Mouse (Mus musculus) limb, embryonic 12.5 days (tissue): ENCODE measurements around the gene Olfr104-ps. TPM values are rescaled to one million over a fixed set of nuclear protein-coding genes. Genes with fewer than 3 reads are reported as not detected.

Source experiments
- ATAC-seq: fragments of 200-750 bp; cut with Nextera tagmentation; 2 replicates; pipeline ENCODE4 v1.8.0; 2017; ENCODE audit warnings: low read depth, moderate TSS enrichment; ENCODE audit not compliant: insufficient number of reproducible peaks, insufficient read depth, low FRiP score, low TSS enrichment
- H3K27ac ChIP-seq: fragments of 300-500 bp; sonication (generic); 2 replicates; pipeline ENCODE4 v1.5.1; 2016; ENCODE audit warnings: mild to moderate bottlenecking, moderate library complexity
- H3K27me3 ChIP-seq: fragments of 300-500 bp; sonication (generic); 2 replicates; pipeline ENCODE4 v1.6.1; 2016; ENCODE audit warnings: mild to moderate bottlenecking, moderate library complexity
- H3K36me3 ChIP-seq: fragments of 300-500 bp; sonication (generic); 2 replicates; pipeline ENCODE4 v1.6.1; 2016; ENCODE audit warnings: mild to moderate bottlenecking, moderate library complexity
- H3K4me1 ChIP-seq: fragments of 300-500 bp; sonication (generic); replicated peaks from 2 replicates; pipeline ENCODE4 v1.6.1; 2016
- H3K4me2 ChIP-seq: fragments of 300-500 bp; sonication (generic); 2 replicates; pipeline ENCODE4 v1.6.1; 2016; ENCODE audit warnings: mild to moderate bottlenecking, moderate library complexity
- H3K4me3 ChIP-seq: fragments of 300-500 bp; sonication (generic); replicated peaks from 2 replicates; pipeline ENCODE4 v1.5.1; 2016; ENCODE audit warnings: mild to moderate bottlenecking
- H3K9ac ChIP-seq: fragments of 300-500 bp; sonication (generic); replicated peaks from 2 replicates; pipeline ENCODE4 v1.6.1; 2016; ENCODE audit warnings: mild to moderate bottlenecking, moderate library complexity
- H3K9me3 ChIP-seq: fragments of 300-500 bp; sonication (generic); 2 replicates; pipeline ENCODE4 v1.6.1; 2016; ENCODE audit warnings: mild to moderate bottlenecking, moderate library complexity
- WGBS: fragments of 180-500 bp; shearing (Covaris S2); methylation state at CpG from one replicate; pipeline ENCODE4 v1.1.7; 2016; 5-methylcytosine and 5-hydroxymethylcytosine counted together
- polyA plus RNA-seq: library from polyadenylated mRNA; unstranded; fragments of >200 nt; fragmentation: Nextera tagmentation; extraction: Ambion mirVana; gene quantifications from 2 replicates; pipeline ENCODE4 v1.2.1, GENCODE M21; 2016

Gene Olfr104-ps
- polyA plus RNA-seq: not detected in 2 replicates

DNA sequence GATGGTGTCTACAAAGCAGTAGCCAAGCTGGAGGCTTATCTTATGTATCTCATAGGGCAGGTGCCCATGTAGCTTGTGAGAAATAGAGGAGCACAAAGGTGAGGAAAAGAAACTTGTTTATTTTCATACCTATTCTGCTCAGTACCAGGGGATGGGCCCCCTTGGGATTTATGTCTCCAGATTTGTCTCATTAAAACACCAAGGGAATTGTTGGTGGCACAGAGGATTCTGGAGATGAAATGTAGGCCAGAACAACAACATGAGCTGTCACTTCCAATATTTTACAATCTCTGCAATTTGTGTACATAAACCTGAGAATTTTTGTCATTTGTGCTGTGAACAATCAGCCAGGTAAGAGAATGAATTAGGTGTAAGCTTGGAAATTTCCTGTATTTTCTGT, at the start of gene Olfr104-ps:
Olfr104-ps (plus strand) TSS at position 301 of the 400 bp plus-strand sequence.
- no peak for ATAC-seq
- Histone ChIP-seq H3K4me2 (no peak within 1 kb of the TSS), H3K4me3 (no peak within 1 kb of the TSS), H3K27ac (no peak within 1 kb of the TSS), H3K36me3 (no peaks in the 10 kb centered on the region), H3K27me3 (no peaks in the 10 kb centered on the region), H3K9me3 (no peaks in the 10 kb centered on the region), H3K9ac (no peak within 1 kb of the TSS), H3K4me1 (no peaks in the 10 kb centered on the region)

DNA sequence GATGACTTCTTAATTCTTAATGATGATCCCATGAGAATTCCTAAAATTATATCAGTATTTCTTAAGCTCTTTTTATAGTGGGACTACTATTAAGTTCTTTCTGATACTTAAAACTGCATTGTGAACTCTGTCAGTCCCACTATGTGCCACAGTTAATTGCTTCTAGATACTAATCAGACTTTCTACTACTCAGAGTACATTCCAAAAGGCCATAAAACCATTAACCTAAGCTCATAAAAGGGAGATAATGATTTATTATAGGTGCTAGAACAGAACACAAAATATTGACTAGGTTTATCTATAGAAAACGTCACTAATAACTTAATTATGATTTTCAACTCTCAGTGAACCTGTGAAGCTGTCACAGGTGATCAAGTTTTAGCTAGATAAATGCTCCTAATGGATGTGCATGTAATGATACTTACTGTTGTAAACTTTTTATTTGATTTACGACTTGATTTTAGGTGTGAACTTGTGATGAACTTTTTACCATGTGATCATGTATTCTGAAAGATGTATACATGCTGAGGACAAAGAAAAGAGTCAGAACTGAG, 49.2 kb upstream of the Olfr104-ps start:
- Histone ChIP-seq H3K9me3 (no peaks in the 10 kb centered on the region), H3K4me3 (no peak overlapping the region), H3K36me3 (no peaks in the 10 kb centered on the region), H3K27me3 (no peaks in the 10 kb centered on the region), H3K4me2 (no peak overlapping the region), H3K4me1 (no peaks in the 10 kb centered on the region), H3K9ac (no peak overlapping the region), H3K27ac (no peak overlapping the region)
- ATAC-seq: no peak
- 37% methylated on average over 2 of the region's 2 CpGs for WGBS

- Histone ChIP-seq H3K27ac (no peak within 1 kb of the TSS), H3K27me3 (no peaks in the 10 kb centered on the region), H3K4me3 (no peak within 1 kb of the TSS), H3K36me3 (no peaks in the 10 kb centered on the region), H3K4me1 (no peaks in the 10 kb centered on the region), H3K9ac (no peak within 1 kb of the TSS), H3K9me3 (0 out of 2 replicates have a peak, but pooled peaks cover 4% of the 10 kb centered on the region), H3K4me2 (no peak within 1 kb of the TSS)
- ATAC-seq: no peak
These were observed 42.4 kb upstream of the Olfr104-ps start, which contains the start of gene Olfr102 for GRCm38 (mm10) chr17:37316954-37317353. Olfr102 (minus strand) TSS chr17:37317054.

DNA sequence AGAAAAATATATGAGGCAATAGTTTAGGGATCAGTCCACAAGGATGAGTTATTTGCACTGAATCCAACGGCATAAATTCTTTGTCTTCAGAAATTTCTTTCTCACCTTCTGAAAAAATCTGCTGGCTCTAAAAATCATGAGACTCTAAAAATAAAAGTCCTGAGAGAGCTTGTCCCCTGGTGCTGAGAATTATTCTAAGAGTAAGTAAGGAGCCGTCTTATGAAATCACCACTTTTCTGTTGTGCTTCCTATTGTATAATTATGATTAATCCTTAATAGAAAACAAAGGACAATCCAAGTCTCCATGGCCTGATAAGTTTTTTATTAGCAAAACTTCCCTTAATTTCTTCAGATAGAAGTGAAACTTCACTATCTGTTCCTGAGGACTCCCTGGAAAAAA, 19.8 kb upstream of the Olfr104-ps start, which contains the start of gene Olfr103:
Olfr103 (minus strand) TSS at position 101 of the 400 bp plus-strand sequence.
- 0 out of 2 replicates have a peak, but pooled peaks cover 6% of the 10 kb centered on the region for H3K9me3 ChIP-seq
- 90% methylated on average over 2 of the region's 2 CpGs for WGBS
- H3K4me2 ChIP-seq: no peak within 1 kb of the TSS
- H3K36me3 ChIP-seq: no peaks in the 10 kb centered on the region
- H3K27ac ChIP-seq: no peak within 1 kb of the TSS
- H3K4me3 ChIP-seq: no peak within 1 kb of the TSS
- ATAC-seq: no peak
- no peaks in the 10 kb centered on the region for H3K27me3 ChIP-seq
- H3K4me1 ChIP-seq: no peaks in the 10 kb centered on the region
- H3K9ac ChIP-seq: no peak within 1 kb of the TSS

DNA sequence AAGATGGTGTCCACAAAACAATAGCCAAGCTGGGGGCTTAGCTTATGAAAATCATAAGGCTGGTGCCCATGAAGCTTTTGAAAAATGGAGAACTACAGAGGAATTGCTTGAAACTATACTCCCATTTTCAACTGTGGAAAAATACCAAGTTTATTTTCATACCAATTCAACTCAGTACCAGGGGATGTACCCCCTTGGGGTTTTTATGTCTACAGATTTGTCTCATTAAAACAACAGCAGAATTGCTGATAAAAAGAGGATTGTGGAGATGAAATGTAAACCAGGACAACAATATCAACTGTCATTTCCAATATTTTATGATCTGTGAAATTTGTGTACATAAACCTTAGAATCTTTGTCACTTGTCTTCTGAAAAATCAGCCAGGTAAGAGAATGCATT, 19.4 kb downstream of the Olfr104-ps start, which contains the start of gene Olfr105-ps:
Olfr105-ps (plus strand) TSS at position 301 of the 400 bp plus-strand sequence.
- H3K27me3 ChIP-seq: no peaks in the 10 kb centered on the region
- H3K4me1 ChIP-seq: no peaks in the 10 kb centered on the region
- ATAC-seq: no peak
- no peaks in the 10 kb centered on the region for H3K36me3 ChIP-seq
- no peak within 1 kb of the TSS for H3K27ac ChIP-seq
- H3K9me3 ChIP-seq: no peaks in the 10 kb centered on the region
- no peak within 1 kb of the TSS for H3K9ac ChIP-seq
- H3K4me3 ChIP-seq: no peak within 1 kb of the TSS
- no peak within 1 kb of the TSS for H3K4me2 ChIP-seq

- 0 out of 2 replicates have a peak, but pooled peaks cover 4% of the 10 kb centered on the region for H3K9me3 ChIP-seq
- H3K4me2 ChIP-seq: no peak within 1 kb of the TSS
- H3K36me3 ChIP-seq: no peaks in the 10 kb centered on the region
- WGBS: 67% methylated on average over 1 of the region's 1 CpGs
- no peak for ATAC-seq
- H3K4me1 ChIP-seq: no peaks in the 10 kb centered on the region
- no peak within 1 kb of the TSS for H3K9ac ChIP-seq
- H3K27ac ChIP-seq: no peak within 1 kb of the TSS
- no peak within 1 kb of the TSS for H3K4me3 ChIP-seq
- H3K27me3 ChIP-seq: no peaks in the 10 kb centered on the region
These were observed 30.7 kb downstream of the Olfr104-ps start, which contains the start of gene Olfr106-ps for GRCm38 (mm10) chr17:37390093-37390492. Olfr106-ps (plus strand) TSS chr17:37390393.

GRCm38 (mm10) chr17:37398926-37399325, 39.5 kb downstream of the Olfr104-ps start, which contains the start of gene Olfr107:
Olfr107 (plus strand) TSS chr17:37399226.
- Histone ChIP-seq H3K9ac (no peak within 1 kb of the TSS), H3K27ac (no peak within 1 kb of the TSS), H3K9me3 (no peaks in the 10 kb centered on the region), H3K4me2 (no peak within 1 kb of the TSS), H3K27me3 (no peaks in the 10 kb centered on the region), H3K4me1 (no peaks in the 10 kb centered on the region), H3K36me3 (no peaks in the 10 kb centered on the region), H3K4me3 (no peak within 1 kb of the TSS)
- WGBS: 86% methylated on average over 3 of the region's 3 CpGs
- no peak for ATAC-seq

- no peaks in the 10 kb centered on the region for H3K36me3 ChIP-seq
- no peaks in the 10 kb centered on the region for H3K27me3 ChIP-seq
- H3K9me3 ChIP-seq: 0 out of 2 replicates have a peak, but pooled peaks cover 5% of the 10 kb centered on the region
- ATAC-seq: no peak
- H3K4me3 ChIP-seq: no peak overlapping the region
- H3K27ac ChIP-seq: no peak overlapping the region
- no peak overlapping the region for H3K9ac ChIP-seq
- H3K4me1 ChIP-seq: no peaks in the 10 kb centered on the region
- no peak overlapping the region for H3K4me2 ChIP-seq
These were observed 54.0 kb downstream of the Olfr104-ps start for GRCm38 (mm10) chr17:37413380-37413779.

Other genes with a start within 250 kb of the Olfr104-ps start
- not detected in 2 replicates for gene Olfr92, start 239.5 kb upstream of the Olfr104-ps start, polyA plus RNA-seq
- gene Olfr93, start 198.1 kb upstream of the Olfr104-ps start, polyA plus RNA-seq: not detected in 2 replicates
- not detected in 2 replicates for gene Ubd, start 165.7 kb upstream of the Olfr104-ps start, polyA plus RNA-seq
- gene Olfr94, start 158.6 kb upstream of the Olfr104-ps start, polyA plus RNA-seq: not detected in 2 replicates
- gene Olfr95, start 146.5 kb upstream of the Olfr104-ps start, polyA plus RNA-seq: not detected in 2 replicates
- gene Olfr96, start 139.4 kb upstream of the Olfr104-ps start, polyA plus RNA-seq: not detected in 2 replicates
- gene Olfr97, start 122.3 kb upstream of the Olfr104-ps start, polyA plus RNA-seq: not detected in 2 replicates
- not detected in 2 replicates for gene Olfr98, start 95.8 kb upstream of the Olfr104-ps start, polyA plus RNA-seq
- gene H2-M3, start 89.4 kb upstream of the Olfr104-ps start, polyA plus RNA-seq: 1.6 and 1.8 TPM in 2 replicates
- gene Olfr99, start 76.1 kb upstream of the Olfr104-ps start, polyA plus RNA-seq: not detected in 2 replicates
- gene Olfr101, start 55.3 kb upstream of the Olfr104-ps start, polyA plus RNA-seq: not detected in 2 replicates
- not detected in 2 replicates for gene Olfr102, start 42.5 kb upstream of the Olfr104-ps start, polyA plus RNA-seq
- gene Olfr103, start 19.9 kb upstream of the Olfr104-ps start, polyA plus RNA-seq: not detected in 2 replicates
- gene Olfr105-ps, start 19.5 kb downstream of the Olfr104-ps start, polyA plus RNA-seq: not detected in 2 replicates
- gene Olfr106-ps, start 30.8 kb downstream of the Olfr104-ps start, polyA plus RNA-seq: not detected in 2 replicates
- gene Olfr107, start 39.6 kb downstream of the Olfr104-ps start, polyA plus RNA-seq: not detected in 2 replicates
- gene Olfr108, start 85.9 kb downstream of the Olfr104-ps start, polyA plus RNA-seq: not detected in 2 replicates
- gene Olfr109, start 99.3 kb downstream of the Olfr104-ps start, polyA plus RNA-seq: not detected in 2 replicates
- not detected in 2 replicates for gene H2-M2, start 124.0 kb downstream of the Olfr104-ps start, polyA plus RNA-seq
- not detected in 2 replicates for gene Olfr110, start 132.9 kb downstream of the Olfr104-ps start, polyA plus RNA-seq
- not detected in 2 replicates for gene Olfr111, start 148.4 kb downstream of the Olfr104-ps start, polyA plus RNA-seq
- gene Olfr112, start 209.9 kb downstream of the Olfr104-ps start, polyA plus RNA-seq: not detected in 2 replicates
- gene Olfr113, start 218.1 kb downstream of the Olfr104-ps start, polyA plus RNA-seq: not detected in 2 replicates
- not detected in 2 replicates for gene Olfr114, start 233.2 kb downstream of the Olfr104-ps start, polyA plus RNA-seq